In genomic region chr11:54356676-54357075, GRCm38 (mm10) we compare ENCODE assay signal across 10 mouse cellular contexts. TPM values are rescaled to one million over a fixed set of nuclear protein-coding genes. Genes with fewer than 3 reads are reported as not detected.
DNase-seq lines count a peak whose midpoint lies in the region; ATAC-seq and TF ChIP-seq lines count a peak whose summit lies in the region.
"Had no signal": no experiment of that assay in that cellular context is flagged by ENCODE, and none has a peak within 500 bp of the region (broad histone marks: within the 10 kb centered on the region; RNA-seq: fewer than 3 reads in every experiment).

No protein-coding gene starts in this region.

- no peaks in the 10 kb centered on the region for H3K4me1 ChIP-seq in liver, embryonic 14.5 days (replicated peaks; ENCODE audit: control insufficient read depth in 2 of 2, insufficient read depth in 2 of 2, low read length in 1 of 2)

- no peak for TF ChIP-seq EP300 in liver, embryonic 14.5 days (IDR thresholded peaks at IDR 0.05; ENCODE audit: low read depth)

- no peaks in the 10 kb centered on the region for H3K27me3 ChIP-seq in liver, embryonic 14.5 days (ENCODE audit: control insufficient read depth, insufficient read depth, low read length)

- DNase-seq in embryo, embryonic 10.5 days (ENCODE audit: low spot score) = peak; percentile 12
- no peak for DNase-seq in embryo, embryonic 11 days
- DNase-seq in retina, embryonic 14.5 days (ENCODE audit: low spot score) = peak; percentile 19
- DNase-seq in retina, postnatal 1 day = no peak
- DNase-seq in liver, embryonic 14.5 days (ENCODE audit: low read depth in 3 of 3, low spot score in 3 of 3) = peak in 1 of 3 experiments; percentile 9
- DNase-seq in thymus, postnatal 4 days = peak; percentile 61
- no peak for DNase-seq in gastrocnemius, postnatal 25 days
- no peak for DNase-seq in layer of hippocampus, adult 9-10 months (ENCODE audit: low spot score)

- no peaks in the 10 kb centered on the region for H3K36me3 ChIP-seq in liver, embryonic 14.5 days (replicated peaks; ENCODE audit: control insufficient read depth, insufficient read depth, low read depth)

- H3K27ac ChIP-seq in liver, embryonic 14.5 days = no peak overlapping the region

- ATAC-seq in liver, embryonic 14.5 days (ENCODE audit: insufficient read depth) = no peak
- ATAC-seq: forebrain, embryonic 14.5 days had no signal

- no peak overlapping the region for H3K9ac ChIP-seq in liver, embryonic 14.5 days (replicated peaks)

- peak; percentile 62 for TF ChIP-seq CTCF in liver, embryonic 14.5 days (IDR thresholded peaks at IDR 0.05; ENCODE audit: low read depth)

- H3K4me2 ChIP-seq in liver, embryonic 14.5 days (ENCODE audit: low read depth) = no peak overlapping the region

- 32% methylated on average over 4 of the region's 4 CpGs for WGBS in liver, embryonic 14.5 days (ENCODE audit: insufficient replicate concordance)

- no peaks in the 10 kb centered on the region for H3K9me3 ChIP-seq in liver, embryonic 14.5 days (ENCODE audit: control insufficient read depth, low read length)

- H3K4me3 ChIP-seq in liver, embryonic 14.5 days (ENCODE audit: insufficient read depth in 1 of 2, low read depth in 2 of 2, low read length in 2 of 2) = no peak overlapping the region

RNA-seq across cellular contexts. Expression of gene Meikin, which starts 13.8 kb away (rescaled TPM):
- polyA plus RNA-seq in liver, embryonic 14.5 days (2012; rRNA removed) = not detected in 2 replicates
- not detected in 2 replicates for polyA plus RNA-seq in liver, embryonic 14.5 days (2014; fragmentation: Nextera tagmentation; extraction: Ambion mirVana)
- total RNA-seq in gastrocnemius, postnatal 25 days (2021) = not detected
- total RNA-seq: megakaryocyte-erythroid progenitor cell, adult 5-6 weeks had no signal
- polyA plus RNA-seq: forebrain, embryonic 14.5 days had no signal

RNA-seq across cellular contexts. Expression of gene Acsl6, which starts 53.1 kb away (rescaled TPM):
- polyA plus RNA-seq in liver, embryonic 14.5 days (2012; rRNA removed) = 0.56 and 0.85 TPM in 2 replicates
- polyA plus RNA-seq in liver, embryonic 14.5 days (2014; fragmentation: Nextera tagmentation; extraction: Ambion mirVana) = 1.1 and 1.4 TPM in 2 replicates
- 10 to 100 TPM; 20.1 to 23.5 TPM for total RNA-seq in gastrocnemius, postnatal 25 days (2021)

Comparison
In these comparisons a context has a peak if more than half of its experiments do, and no peak if none do; other contexts are left out.
1. DNase-seq: peak in embryo, embryonic 10.5 days (single experiment), retina, embryonic 14.5 days (single experiment) and thymus, postnatal 4 days (single experiment); none in embryo, embryonic 11 days (single experiment), retina, postnatal 1 day (single experiment), gastrocnemius, postnatal 25 days (single experiment) and layer of hippocampus, adult 9-10 months (single experiment).